Mouse (Mus musculus) neutrophil, adult 83 days (primary cell): ENCODE results near the gene Ndnf. TPM values are rescaled to one million over a fixed set of nuclear protein-coding genes. Genes with fewer than 3 reads are reported as not detected.

ENCODE experiments used
- total RNA-seq, 2 experiments: library from RNA; stranded (reverse); gene quantifications; one replicate each; pipeline ENCODE4 v1.2.4; 2023

The Ndnf gene
- total RNA-seq: 1 to 10 TPM in 1 of 2 experiments, under 1 TPM in 1; 0.33 to 1.3 TPM

GRCm38 (mm10) chr6:65671451-65671850 lies at the start of gene Ndnf:
Gene Ndnf, plus strand, starts transcription at chr6:65671590.

Other genes starting within 250 kb of the Ndnf start
- gene Tnip3, start 146.3 kb upstream of the Ndnf start, total RNA-seq: 1 to 10 TPM; 2.4 to 2.7 TPM
- 1 to 10 TPM in 1 of 2 experiments, under 1 TPM in 1; 0.53 to 1.3 TPM for gene Prdm5, start 107.4 kb downstream of the Ndnf start, total RNA-seq